16 mouse cellular contexts compared by ENCODE assay signal in genomic region chr16:91398030-91398429, GRCm38 (mm10). TPM values are rescaled to one million over a fixed set of nuclear protein-coding genes. Genes with fewer than 3 reads are reported as not detected.
A peak's percentile ranks its signal among the peaks of the same experiment; 100 is the strongest.
DNase-seq lines count a peak whose midpoint lies in the region; ATAC-seq and TF ChIP-seq lines count a peak whose summit lies in the region.
"Had no signal": no experiment of that assay in that cellular context is flagged by ENCODE, and none has a peak within 500 bp of the region (broad histone marks: within the 10 kb centered on the region; RNA-seq: fewer than 3 reads in every experiment).

No protein-coding gene starts in this region.

- no peaks in the 10 kb centered on the region for H3K79me2 ChIP-seq in myocyte (ENCODE audit: control insufficient read depth, insufficient read depth)

- no peak overlapping the region for H3K4me2 ChIP-seq in liver, embryonic 12.5 days
- peak overlapping the region; percentile 28 for H3K4me2 ChIP-seq in myocyte (ENCODE audit: low read depth)
- no peak overlapping the region for H3K4me2 ChIP-seq in hindbrain, embryonic 16.5 days (ENCODE audit: low read length)
- H3K4me2 ChIP-seq in midbrain, embryonic 15.5 days = no peak overlapping the region
- H3K4me2 ChIP-seq: heart, embryonic 12.5 days; limb, embryonic 13.5 days; stomach, embryonic 15.5 days had no signal

- H3K36me3 ChIP-seq in liver, embryonic 12.5 days = peaks cover 88% of the 10 kb centered on the region
- peaks cover 14% of the 10 kb centered on the region for H3K36me3 ChIP-seq in myocyte (ENCODE audit: control insufficient read depth, insufficient read depth)
- peaks cover 10% of the 10 kb centered on the region for H3K36me3 ChIP-seq in hindbrain, embryonic 16.5 days (ENCODE audit: control insufficient read depth, insufficient read depth, low read length)
- H3K36me3 ChIP-seq in midbrain, embryonic 15.5 days (replicated peaks) = peaks cover 6% of the 10 kb centered on the region; the same call in 1 of the 2 replicates

- WGBS in liver, embryonic 12.5 days (ENCODE audit: insufficient replicate concordance) = 84% methylated on average over 12 of the region's 12 CpGs
- 89% methylated on average over 12 of the region's 12 CpGs for WGBS in hindbrain, embryonic 16.5 days
- WGBS in midbrain, embryonic 15.5 days = 90% methylated on average over 12 of the region's 12 CpGs

- H3K27ac ChIP-seq in liver, embryonic 12.5 days = peak overlapping the region; percentile 82
- no peak overlapping the region for H3K27ac ChIP-seq in hindbrain, embryonic 16.5 days (ENCODE audit: low read depth, low read length)
- no peak overlapping the region for H3K27ac ChIP-seq in midbrain, embryonic 15.5 days
- H3K27ac ChIP-seq: hindbrain, embryonic 10.5 days; limb, embryonic 13.5 days; stomach, embryonic 15.5 days had no signal

- no peak overlapping the region for H3K9ac ChIP-seq in liver, embryonic 12.5 days
- no peak overlapping the region for H3K9ac ChIP-seq in hindbrain, embryonic 16.5 days (ENCODE audit: low read depth, low read length)
- no peak overlapping the region for H3K9ac ChIP-seq in midbrain, embryonic 15.5 days
- H3K9ac ChIP-seq: heart, embryonic 12.5 days; limb, embryonic 13.5 days; stomach, embryonic 15.5 days had no signal

- peaks cover 46% of the 10 kb centered on the region for H3K4me1 ChIP-seq in liver, embryonic 12.5 days
- H3K4me1 ChIP-seq in hindbrain, embryonic 16.5 days (ENCODE audit: control insufficient read depth, insufficient read depth, low read depth, low read length) = no peaks in the 10 kb centered on the region
- no peaks in the 10 kb centered on the region for H3K4me1 ChIP-seq in midbrain, embryonic 15.5 days
- H3K4me1 ChIP-seq: heart, embryonic 12.5 days; hindbrain, embryonic 10.5 days; stomach, embryonic 15.5 days had no signal

- peak; percentile 93 for DNase-seq in heart, adult 11 months
- DNase-seq in heart, postnatal 4 days = no peak
- peak; percentile 64 for DNase-seq in adrenal gland, postnatal 14 days
- DNase-seq in lung, postnatal 36 days = no peak
- DNase-seq: cerebellum, adult 9-10 months; kidney, adult 18-20 months; kidney, postnatal 4 days; layer of hippocampus, postnatal 36 days had no signal

- TF ChIP-seq POLR2A in myocyte (IDR thresholded peaks at IDR 0.05; ENCODE audit: insufficient read length, low read depth) = no peak

- H3K9me3 ChIP-seq in liver, embryonic 12.5 days (replicated peaks) = no peaks in the 10 kb centered on the region
- no peaks in the 10 kb centered on the region for H3K9me3 ChIP-seq in hindbrain, embryonic 16.5 days (ENCODE audit: control insufficient read depth, low read length)
- no peaks in the 10 kb centered on the region for H3K9me3 ChIP-seq in midbrain, embryonic 15.5 days
- H3K9me3 ChIP-seq: heart, embryonic 12.5 days; hindbrain, embryonic 10.5 days; limb, embryonic 13.5 days; stomach, embryonic 15.5 days had no signal

- H3K4me3 ChIP-seq in liver, embryonic 12.5 days = no peak overlapping the region
- H3K4me3 ChIP-seq in myocyte = no peak overlapping the region
- no peak overlapping the region for H3K4me3 ChIP-seq in hindbrain, embryonic 16.5 days (ENCODE audit: low read length)
- no peak overlapping the region for H3K4me3 ChIP-seq in midbrain, embryonic 15.5 days
- H3K4me3 ChIP-seq: heart, embryonic 12.5 days; hindbrain, embryonic 10.5 days; limb, embryonic 13.5 days; stomach, embryonic 15.5 days had no signal

- no peaks in the 10 kb centered on the region for H3K27me3 ChIP-seq in liver, embryonic 12.5 days (replicated peaks)
- no peaks in the 10 kb centered on the region for H3K27me3 ChIP-seq in myocyte (ENCODE audit: control insufficient read depth, insufficient read depth, insufficient read length)
- H3K27me3 ChIP-seq in hindbrain, embryonic 16.5 days (replicated peaks; ENCODE audit: control insufficient read depth, insufficient read depth, low read length) = no peaks in the 10 kb centered on the region
- no peaks in the 10 kb centered on the region for H3K27me3 ChIP-seq in midbrain, embryonic 15.5 days (replicated peaks)
- H3K27me3 ChIP-seq: heart, embryonic 12.5 days; limb, embryonic 13.5 days; stomach, embryonic 15.5 days had no signal

- no peak overlapping the region for H3ac ChIP-seq in myocyte (ENCODE audit: control insufficient read depth, insufficient read length)

- no peak for ATAC-seq in liver, embryonic 12.5 days
- ATAC-seq in hindbrain, embryonic 16.5 days = no peak
- ATAC-seq in midbrain, embryonic 15.5 days (replicated peaks) = no peak

TF ChIP-seq in myocyte, 11 proteins besides CTCF, POLR2A, EP300 and RAD21:
- TF ChIP-seq TCF12 (IDR thresholded peaks at IDR 0.05; ENCODE audit: insufficient read depth, poor library complexity, severe bottlenecking) (no peak), POLR2AphosphoS2 (IDR thresholded peaks at IDR 0.05; ENCODE audit: insufficient read length, low read depth) (peak; percentile 4), SRF (IDR thresholded peaks at IDR 0.05; ENCODE audit: control insufficient read depth, insufficient read length, low read depth) (no peak)

RNA-seq across cellular contexts. Expression of gene Gm21970, which starts 6.5 kb away (rescaled TPM):
- not detected for total RNA-seq in heart, postnatal 4 days (2021)
- total RNA-seq in adrenal gland, postnatal 14 days (2021) = 0.59 TPM in 1 of 2 replicates, not detected in the other
- polyA plus RNA-seq in liver, embryonic 12.5 days (2016; fragmentation: Nextera tagmentation; extraction: Ambion mirVana) = not detected in 2 replicates
- polyA plus RNA-seq in myocyte (2012; fragmentation: generic; extraction: Trizol) = not detected
- polyA plus RNA-seq in hindbrain, embryonic 16.5 days (2015; fragmentation: Nextera tagmentation; extraction: Ambion mirVana) = not detected in 2 replicates
- polyA plus RNA-seq in midbrain, embryonic 15.5 days (2015; fragmentation: Nextera tagmentation; extraction: Ambion mirVana) = not detected in 2 replicates
- total RNA-seq: layer of hippocampus, postnatal 36 days had no signal
- polyA plus RNA-seq: heart, embryonic 12.5 days; hindbrain, embryonic 10.5 days; limb, embryonic 13.5 days; stomach, embryonic 15.5 days had no signal

RNA-seq across cellular contexts. Expression of gene Il10rb, which starts 7.9 kb away (rescaled TPM):
- 10 to 100 TPM; 66.2 to 67.4 TPM for total RNA-seq in heart, postnatal 4 days (2021)
- total RNA-seq in adrenal gland, postnatal 14 days (2021) = 105 and 106 TPM in 2 replicates
- polyA plus RNA-seq in liver, embryonic 12.5 days (2016; fragmentation: Nextera tagmentation; extraction: Ambion mirVana) = 26.0 and 27.0 TPM in 2 replicates
- 13.7 TPM for polyA plus RNA-seq in myocyte (2012; fragmentation: generic; extraction: Trizol)
- polyA plus RNA-seq in hindbrain, embryonic 16.5 days (2015; fragmentation: Nextera tagmentation; extraction: Ambion mirVana) = 14.8 and 16.7 TPM in 2 replicates
- 11.7 and 11.9 TPM in 2 replicates for polyA plus RNA-seq in midbrain, embryonic 15.5 days (2015; fragmentation: Nextera tagmentation; extraction: Ambion mirVana)

RNA-seq across cellular contexts. Expression of gene Ifnar2, which starts 25.4 kb away (rescaled TPM):
- 10 to 100 TPM; 29.9 to 33.8 TPM for total RNA-seq in heart, postnatal 4 days (2021)
- 83.9 and 86.1 TPM in 2 replicates for total RNA-seq in adrenal gland, postnatal 14 days (2021)
- 63.5 and 65.7 TPM in 2 replicates for polyA plus RNA-seq in liver, embryonic 12.5 days (2016; fragmentation: Nextera tagmentation; extraction: Ambion mirVana)
- polyA plus RNA-seq in myocyte (2012; fragmentation: generic; extraction: Trizol) = 47.0 TPM
- polyA plus RNA-seq in hindbrain, embryonic 16.5 days (2015; fragmentation: Nextera tagmentation; extraction: Ambion mirVana) = 40.6 and 41.7 TPM in 2 replicates
- 33.5 and 36.7 TPM in 2 replicates for polyA plus RNA-seq in midbrain, embryonic 15.5 days (2015; fragmentation: Nextera tagmentation; extraction: Ambion mirVana)

Comparison
In these comparisons a context has a peak if more than half of its experiments do, and no peak if none do; other contexts are left out.
1. DNase-seq: peak in heart, adult 11 months (single experiment) and adrenal gland, postnatal 14 days (single experiment); none in heart, postnatal 4 days (single experiment) and lung, postnatal 36 days (single experiment).